Mouse (Mus musculus): ENCODE measurements around the gene Pick1. TPM values are rescaled to one million over a fixed set of nuclear protein-coding genes. Genes with fewer than 3 reads are reported as not detected.

Gene Pick1
- total and polyA plus RNA-seq, 2 experiments from 2014 or later, result 65.8 to 78.1 TPM

DNA sequence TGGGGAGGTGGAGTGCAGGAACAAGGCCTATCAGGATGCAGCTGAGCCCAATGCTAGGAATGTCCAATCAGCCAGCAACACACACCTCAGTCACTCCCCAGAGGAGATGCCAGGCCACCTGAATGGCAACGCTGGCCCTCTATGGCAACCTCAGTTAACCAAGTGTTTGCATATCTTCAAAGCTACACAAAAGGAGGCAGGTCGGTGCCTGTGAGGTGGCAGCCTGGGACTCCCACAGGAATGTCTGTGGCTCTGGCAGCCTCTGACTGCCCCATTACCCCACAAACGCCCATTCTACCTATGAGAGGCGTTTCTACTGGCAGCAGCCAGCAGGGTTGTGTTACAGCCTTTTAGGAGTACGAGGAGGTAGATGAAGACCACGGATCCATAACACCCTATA lies 69.6 kb downstream of the Pick1 start:
- H3K27ac ChIP-seq (ENCODE audit: low read depth, low read length), result no peak overlapping the region

More for the DNA sequence above, 69.6 kb downstream of the Pick1 start:
- no peaks in the 10 kb centered on the region for H3K27me3 ChIP-seq (ENCODE audit: insufficient read depth, low read length)
- WGBS, result 85% methylated on average over 6 of the region's 6 CpGs
- ATAC-seq (ENCODE audit: low FRiP score) (no peak), DNase-seq (ENCODE audit: low spot score) (no peak)
- TF ChIP-seq CTCF (IDR thresholded peaks at IDR 0.05), result no peak
- no peaks in the 10 kb centered on the region for H3K4me1 ChIP-seq (ENCODE audit: insufficient read depth, low read length)
- H3K9ac ChIP-seq (replicated peaks; ENCODE audit: low read length, poor library complexity, severe bottlenecking), result no peak overlapping the region
- no peak overlapping the region for H3K4me2 ChIP-seq (ENCODE audit: low read depth, low read length, poor library complexity, severe bottlenecking)
- 0 out of 2 replicates have a peak, but pooled peaks cover 3% of the 10 kb centered on the region for H3K36me3 ChIP-seq (ENCODE audit: insufficient read depth, low read length)
- no peaks in the 10 kb centered on the region for H3K9me3 ChIP-seq (ENCODE audit: low read length)
- no peak overlapping the region for H3K4me3 ChIP-seq (ENCODE audit: low read depth, low read length)

Other genes with a start within 250 kb of the Pick1 start
- 132 and 136 TPM in 2 replicates for gene H1f0, start 200.7 kb upstream of the Pick1 start, total RNA-seq (2014; rRNA removed)
- gene H1f0, start 200.7 kb upstream of the Pick1 start, polyA plus RNA-seq (2015; fragmentation: Nextera tagmentation; extraction: Ambion mirVana), result 135 and 144 TPM in 2 replicates
- 3.3 and 3.9 TPM in 2 replicates for gene Galr3, start 187.3 kb upstream of the Pick1 start, total RNA-seq (2014; rRNA removed)
- gene Galr3, start 187.3 kb upstream of the Pick1 start, polyA plus RNA-seq (2015; fragmentation: Nextera tagmentation; extraction: Ambion mirVana), result 0.25 and 0.32 TPM in 2 replicates
- gene Ankrd54, start 166.3 kb upstream of the Pick1 start, total RNA-seq (2014; rRNA removed), result 53.5 and 57.5 TPM in 2 replicates
- gene Ankrd54, start 166.3 kb upstream of the Pick1 start, polyA plus RNA-seq (2015; fragmentation: Nextera tagmentation; extraction: Ambion mirVana), result 44.5 and 45.5 TPM in 2 replicates
- 197 and 205 TPM in 2 replicates for gene Eif3l, start 154.0 kb upstream of the Pick1 start, total RNA-seq (2014; rRNA removed)
- gene Eif3l, start 154.0 kb upstream of the Pick1 start, polyA plus RNA-seq (2015; fragmentation: Nextera tagmentation; extraction: Ambion mirVana), result 160 and 168 TPM in 2 replicates
- 33.4 and 35.5 TPM in 2 replicates for gene Micall1, start 120.3 kb upstream of the Pick1 start, total RNA-seq (2014; rRNA removed)
- 8.9 and 10.3 TPM in 2 replicates for gene Micall1, start 120.3 kb upstream of the Pick1 start, polyA plus RNA-seq (2015; fragmentation: Nextera tagmentation; extraction: Ambion mirVana)
- 59.7 and 67.5 TPM in 2 replicates for gene Polr2f, start 88.2 kb upstream of the Pick1 start, total RNA-seq (2014; rRNA removed)
- 341 and 344 TPM in 2 replicates for gene Polr2f, start 88.2 kb upstream of the Pick1 start, polyA plus RNA-seq (2015; fragmentation: Nextera tagmentation; extraction: Ambion mirVana)
- gene 1700088E04Rik, start 87.9 kb upstream of the Pick1 start, total RNA-seq (2014; rRNA removed), result 9.5 and 11.7 TPM in 2 replicates
- 15.9 and 21.6 TPM in 2 replicates for gene 1700088E04Rik, start 87.9 kb upstream of the Pick1 start, polyA plus RNA-seq (2015; fragmentation: Nextera tagmentation; extraction: Ambion mirVana)
- 19.2 and 21.1 TPM in 2 replicates for gene Sox10, start 63.9 kb upstream of the Pick1 start, total RNA-seq (2014; rRNA removed)
- gene Sox10, start 63.9 kb upstream of the Pick1 start, polyA plus RNA-seq (2015; fragmentation: Nextera tagmentation; extraction: Ambion mirVana), result 6.8 and 8.9 TPM in 2 replicates
- gene Gm49486, start 218 bp downstream of the Pick1 start, total RNA-seq (2014; rRNA removed), result 1.8 and 3.7 TPM in 2 replicates
- gene Gm49486, start 218 bp downstream of the Pick1 start, polyA plus RNA-seq (2015; fragmentation: Nextera tagmentation; extraction: Ambion mirVana), result 1.1 and 2.0 TPM in 2 replicates
- gene Slc16a8, start 25.6 kb downstream of the Pick1 start, total RNA-seq (2014; rRNA removed), result 0.93 TPM in 1 of 2 replicates, not detected in the other
- 0.45 and 0.54 TPM in 2 replicates for gene Slc16a8, start 25.6 kb downstream of the Pick1 start, polyA plus RNA-seq (2015; fragmentation: Nextera tagmentation; extraction: Ambion mirVana)
- 3.0 and 3.1 TPM in 2 replicates for gene Baiap2l2, start 56.4 kb downstream of the Pick1 start, total RNA-seq (2014; rRNA removed)
- gene Baiap2l2, start 56.4 kb downstream of the Pick1 start, polyA plus RNA-seq (2015; fragmentation: Nextera tagmentation; extraction: Ambion mirVana), result 8.0 and 8.5 TPM in 2 replicates
- gene Pla2g6, start 99.2 kb downstream of the Pick1 start, total RNA-seq (2014; rRNA removed), result 26.8 and 35.3 TPM in 2 replicates
- gene Pla2g6, start 99.2 kb downstream of the Pick1 start, polyA plus RNA-seq (2015; fragmentation: Nextera tagmentation; extraction: Ambion mirVana), result 14.5 and 17.6 TPM in 2 replicates
- 4.0 and 5.4 TPM in 2 replicates for gene Maff, start 117.4 kb downstream of the Pick1 start, total RNA-seq (2014; rRNA removed)
- gene Maff, start 117.4 kb downstream of the Pick1 start, polyA plus RNA-seq (2015; fragmentation: Nextera tagmentation; extraction: Ambion mirVana), result 0.93 and 1.2 TPM in 2 replicates
- 54.9 and 75.7 TPM in 2 replicates for gene Tmem184b, start 174.4 kb downstream of the Pick1 start, total RNA-seq (2014; rRNA removed)
- gene Tmem184b, start 174.4 kb downstream of the Pick1 start, polyA plus RNA-seq (2015; fragmentation: Nextera tagmentation; extraction: Ambion mirVana), result 30.1 and 33.3 TPM in 2 replicates
- 378 and 384 TPM in 2 replicates for gene Csnk1e, start 226.4 kb downstream of the Pick1 start, total RNA-seq (2014; rRNA removed)
- 153 and 195 TPM in 2 replicates for gene Csnk1e, start 226.4 kb downstream of the Pick1 start, polyA plus RNA-seq (2015; fragmentation: Nextera tagmentation; extraction: Ambion mirVana)

Measured in midbrain, postnatal 0 days (tissue).